Mouse (Mus musculus): Measurements from ENCODE around the gene Ezh1. TPM values are rescaled to one million over a fixed set of nuclear protein-coding genes. Genes with fewer than 3 reads are reported as not detected.
A peak's percentile ranks its signal among the peaks of the same experiment; 100 is the strongest.

Ezh1 gene
- polyA plus RNA-seq, 1 experiment from 2014 or later: 30.7 TPM

DNA sequence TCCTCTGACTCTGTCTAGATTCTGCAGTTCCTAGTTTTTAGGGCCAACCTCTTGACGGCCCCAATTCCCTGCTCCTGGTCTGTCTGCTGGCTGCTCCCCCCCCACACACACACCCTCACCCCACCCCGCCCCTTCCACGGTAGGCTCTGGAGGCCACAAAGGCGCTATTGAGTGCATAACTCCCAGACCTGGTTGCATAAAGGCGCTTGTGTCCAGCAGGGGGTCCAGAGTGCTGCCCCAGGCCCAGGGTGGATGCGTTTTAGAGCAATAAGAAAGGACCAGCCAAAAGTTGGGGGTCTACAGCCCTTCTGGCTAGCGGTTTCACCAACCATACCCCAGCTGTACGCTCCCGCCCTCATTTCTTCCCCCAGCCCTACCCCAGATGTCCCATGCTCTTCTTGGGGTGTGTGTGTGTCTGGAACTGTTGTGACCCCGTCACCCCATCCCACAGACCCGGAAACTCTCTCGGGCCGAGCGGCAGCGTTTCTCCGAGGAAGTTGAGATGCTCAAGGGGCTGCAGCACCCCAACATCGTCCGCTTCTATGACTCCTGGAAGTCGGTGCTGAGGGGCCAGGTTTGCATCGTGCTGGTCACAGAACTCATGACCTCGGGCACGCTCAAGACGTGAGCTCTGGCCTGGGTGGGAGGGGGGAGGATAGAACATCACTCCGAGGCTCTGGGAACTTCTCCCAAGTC, 36.2 kb upstream of the Ezh1 start:
- no peak for ATAC-seq (ENCODE audit: low read depth)
- Histone ChIP-seq H3K4me1 (ENCODE audit: control insufficient read depth, insufficient read depth, low read length) (peaks cover 14% of the 10 kb centered on the region; the same call in 1 of the 2 replicates), H3K4me3 (ENCODE audit: low read depth, low read length) (peak overlapping the region; percentile 10; the same call in 1 of the 2 replicates), H3K27me3 (ENCODE audit: control insufficient read depth, insufficient read depth, low read length) (peaks cover 19% of the 10 kb centered on the region), H3K27ac (ENCODE audit: low read depth, low read length) (no peak overlapping the region; the same call in 1 of the 2 replicates), H3K4me2 (ENCODE audit: low read depth, low read length) (peak overlapping the region; percentile 15; the same call in 1 of the 2 replicates), H3K36me3 (ENCODE audit: control insufficient read depth, insufficient read depth, low read length) (no peaks in the 10 kb centered on the region), H3K9ac (replicated peaks; ENCODE audit: low read depth, low read length) (no peak overlapping the region), H3K9me3 (ENCODE audit: control insufficient read depth, low read length) (no peaks in the 10 kb centered on the region)
- WGBS: 1% methylated on average over 24 of the region's 24 CpGs

DNA sequence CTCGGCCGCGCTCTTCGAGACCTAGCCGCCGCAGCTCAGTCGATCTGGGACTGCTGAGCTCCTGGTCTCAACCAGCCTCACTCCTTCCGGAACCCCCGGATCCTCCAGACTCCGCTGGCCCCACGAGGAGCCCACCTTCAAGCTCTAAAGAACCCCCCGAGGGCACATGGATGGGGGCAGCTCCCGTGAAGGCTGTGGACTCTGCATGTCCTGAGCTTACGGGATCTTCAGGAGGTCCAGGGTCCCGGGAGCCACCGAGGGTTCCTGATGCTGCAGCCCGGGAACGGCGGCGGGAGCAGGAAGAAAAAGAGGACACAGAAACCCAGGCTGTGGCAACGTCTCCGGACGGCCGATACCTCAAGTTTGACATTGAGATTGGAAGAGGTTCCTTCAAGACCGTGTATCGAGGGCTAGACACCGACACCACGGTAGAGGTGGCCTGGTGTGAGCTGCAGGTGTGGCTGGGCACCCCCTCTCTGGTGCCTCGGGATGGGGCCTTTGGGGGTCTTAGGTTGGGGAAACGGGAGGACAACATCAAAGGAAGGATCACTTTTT, 34.6 kb upstream of the Ezh1 start:
- ATAC-seq (ENCODE audit: low read depth): peak; percentile 39; the same call in 1 of the 2 replicates

DNA sequence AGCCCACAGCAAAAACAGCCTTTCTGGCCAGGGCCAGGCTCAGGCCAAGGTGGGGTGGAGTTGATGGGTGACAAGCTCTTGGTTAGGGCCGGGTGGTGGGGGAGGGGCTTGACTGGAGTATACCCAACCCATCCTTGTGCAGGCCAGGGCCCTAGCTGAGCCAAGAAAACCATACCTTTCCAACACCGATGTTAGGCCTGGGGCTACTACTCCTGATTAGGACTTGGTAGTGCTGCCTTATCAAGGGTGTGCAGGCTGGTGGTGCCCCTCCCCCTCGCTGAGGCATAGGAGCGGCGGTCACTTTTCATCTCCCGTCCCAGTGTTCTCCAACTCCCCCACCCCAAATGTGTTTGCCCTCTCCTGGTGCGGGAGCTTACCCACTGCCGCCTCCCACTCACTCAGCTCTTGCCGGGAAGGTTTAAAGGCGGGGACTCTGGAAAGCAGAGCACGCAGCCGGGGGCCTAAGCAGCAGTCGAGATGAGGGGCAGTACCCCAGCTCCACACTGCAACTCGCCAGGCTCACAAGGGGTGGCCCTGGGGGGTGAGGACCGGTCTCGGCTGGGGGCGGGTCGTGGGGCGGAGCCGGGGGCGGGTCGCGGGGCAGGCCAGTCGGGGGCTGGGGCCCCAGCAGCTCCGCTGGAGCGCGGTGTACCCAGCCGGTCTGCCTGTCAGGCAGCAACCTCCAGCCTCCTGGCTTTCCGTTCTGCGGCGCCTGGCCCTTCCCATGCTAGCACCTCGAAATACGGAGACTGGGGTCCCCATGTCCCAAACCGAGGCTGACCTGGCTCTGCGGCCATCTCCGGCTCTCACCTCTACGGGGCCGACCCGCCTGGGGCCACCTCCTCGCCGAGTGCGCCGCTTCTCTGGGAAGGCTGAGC, 33.9 kb upstream of the Ezh1 start, which contains the start of gene Wnk4:
Gene Wnk4 (plus strand): TSS at position 620 of the 878 bp plus-strand sequence.
- peak within 1 kb of the TSS; percentile 38 for H3K4me3 ChIP-seq (ENCODE audit: low read depth, low read length)
- peak within 1 kb of the TSS; percentile 83 for H3K4me2 ChIP-seq (ENCODE audit: low read depth, low read length)
- H3K27me3 ChIP-seq (ENCODE audit: control insufficient read depth, insufficient read depth, low read length): peaks cover 19% of the 10 kb centered on the region
- ATAC-seq (ENCODE audit: low read depth): peak; percentile 68
- no peaks in the 10 kb centered on the region for H3K9me3 ChIP-seq (ENCODE audit: control insufficient read depth, low read length)
- H3K4me1 ChIP-seq (ENCODE audit: control insufficient read depth, insufficient read depth, low read length): peaks cover 13% of the 10 kb centered on the region; the same call in 1 of the 2 replicates
- H3K36me3 ChIP-seq (ENCODE audit: control insufficient read depth, insufficient read depth, low read length): no peaks in the 10 kb centered on the region
- H3K9ac ChIP-seq (replicated peaks; ENCODE audit: low read depth, low read length): peak within 1 kb of the TSS; percentile 66
- no peak within 1 kb of the TSS for H3K27ac ChIP-seq (ENCODE audit: low read depth, low read length)
- WGBS: under 1% methylated on average over 35 of the region's 43 CpGs

More for the DNA sequence above, 34.6 kb upstream of the Ezh1 start:
- Histone ChIP-seq H3K4me3 (ENCODE audit: low read depth, low read length) (peak overlapping the region; percentile 38), H3K27me3 (ENCODE audit: control insufficient read depth, insufficient read depth, low read length) (peaks cover 19% of the 10 kb centered on the region), H3K4me2 (ENCODE audit: low read depth, low read length) (peak overlapping the region; percentile 83), H3K36me3 (ENCODE audit: control insufficient read depth, insufficient read depth, low read length) (no peaks in the 10 kb centered on the region), H3K9ac (replicated peaks; ENCODE audit: low read depth, low read length) (peak overlapping the region; percentile 66), H3K4me1 (ENCODE audit: control insufficient read depth, insufficient read depth, low read length) (peaks cover 14% of the 10 kb centered on the region; the same call in 1 of the 2 replicates), H3K9me3 (ENCODE audit: control insufficient read depth, low read length) (no peaks in the 10 kb centered on the region), H3K27ac (ENCODE audit: low read depth, low read length) (no peak overlapping the region)
- under 1% methylated on average over 30 of the region's 30 CpGs for WGBS

DNA sequence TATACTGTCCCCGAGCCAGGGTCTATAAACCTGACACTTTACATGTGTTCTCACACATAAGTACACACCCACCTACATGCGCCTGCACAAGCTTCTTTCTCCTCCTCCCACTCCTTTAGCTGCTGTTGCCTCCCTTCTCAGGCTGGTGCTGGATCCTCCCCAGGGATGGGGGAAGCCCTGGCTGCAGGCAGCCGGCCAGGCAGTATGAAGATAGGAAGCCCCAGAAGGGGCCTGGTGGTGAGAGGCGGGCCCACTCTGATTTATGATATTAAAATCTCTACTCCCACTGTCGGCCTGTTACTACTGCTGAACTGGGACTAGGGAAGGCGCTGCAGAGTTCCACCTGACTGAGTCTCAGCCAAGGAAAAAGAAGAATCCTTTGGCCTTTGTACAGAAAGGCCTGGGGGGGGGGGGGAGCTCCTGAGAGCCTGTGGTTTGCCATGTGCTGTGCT, 33.0 kb upstream of the Ezh1 start:
- no peaks in the 10 kb centered on the region for H3K9me3 ChIP-seq (ENCODE audit: control insufficient read depth, low read length)
- no peak overlapping the region for H3K9ac ChIP-seq (replicated peaks; ENCODE audit: low read depth, low read length)
- peak; percentile 16; the same call in 1 of the 2 replicates for ATAC-seq (ENCODE audit: low read depth)
- peaks cover 17% of the 10 kb centered on the region for H3K27me3 ChIP-seq (ENCODE audit: control insufficient read depth, insufficient read depth, low read length)
- 26% methylated on average over 6 of the region's 6 CpGs for WGBS
- H3K4me1 ChIP-seq (ENCODE audit: control insufficient read depth, insufficient read depth, low read length): peaks cover 13% of the 10 kb centered on the region; the same call in 1 of the 2 replicates
- no peaks in the 10 kb centered on the region for H3K36me3 ChIP-seq (ENCODE audit: control insufficient read depth, insufficient read depth, low read length)
- H3K4me3 ChIP-seq (ENCODE audit: low read depth, low read length): no peak overlapping the region
- no peak overlapping the region for H3K27ac ChIP-seq (ENCODE audit: low read depth, low read length)
- peak overlapping the region; percentile 83; the same call in 1 of the 2 replicates for H3K4me2 ChIP-seq (ENCODE audit: low read depth, low read length)

DNA sequence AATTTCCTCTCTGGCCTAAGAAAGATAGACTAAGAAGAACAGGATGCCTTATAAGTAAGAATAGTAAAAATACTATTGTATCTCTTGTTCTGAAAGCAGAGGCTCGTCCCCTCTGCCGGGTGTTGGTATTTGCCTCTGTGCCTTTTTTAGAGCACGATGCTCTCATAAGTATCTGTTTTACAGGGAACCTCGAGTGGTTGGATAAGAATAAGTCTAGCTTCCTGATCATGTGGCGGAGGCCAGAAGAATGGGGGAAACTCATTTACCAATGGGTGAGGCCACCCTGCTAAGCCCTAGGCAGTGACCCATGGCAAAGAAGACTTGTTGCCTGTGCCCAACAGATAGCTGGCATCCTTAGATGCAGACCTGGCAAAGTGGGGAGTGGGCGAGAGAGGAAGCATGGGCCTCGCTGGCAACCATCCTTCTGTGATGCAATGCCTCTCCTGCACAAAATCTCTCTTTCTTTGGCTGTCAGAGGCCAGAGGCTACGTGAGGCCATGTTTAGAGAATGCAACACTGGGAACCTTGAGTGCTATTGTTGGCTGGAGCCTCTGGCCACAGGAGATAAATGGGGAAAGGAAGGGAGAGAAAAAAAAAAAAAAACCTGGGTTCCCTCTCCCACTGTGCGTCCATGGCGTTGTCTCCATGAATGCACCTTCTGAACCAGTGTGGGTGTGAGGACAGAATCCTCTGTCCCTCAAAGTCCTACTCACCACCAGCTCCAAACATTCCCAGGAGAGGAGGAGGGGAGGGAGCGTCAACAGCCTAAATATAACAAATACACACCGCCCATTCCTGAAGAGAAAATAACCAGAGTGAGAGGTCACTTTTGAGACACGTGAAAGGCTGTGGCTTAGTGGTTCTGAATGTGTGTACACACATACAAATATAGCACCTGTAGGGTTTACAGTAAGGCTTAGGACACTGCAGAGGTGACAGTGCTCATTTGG, 29.8 kb upstream of the Ezh1 start:
- Histone ChIP-seq H3K4me1 (ENCODE audit: control insufficient read depth, insufficient read depth, low read length) (peaks cover 21% of the 10 kb centered on the region), H3K9me3 (ENCODE audit: control insufficient read depth, low read length) (no peaks in the 10 kb centered on the region), H3K4me3 (ENCODE audit: low read depth, low read length) (no peak overlapping the region), H3K36me3 (ENCODE audit: control insufficient read depth, insufficient read depth, low read length) (no peaks in the 10 kb centered on the region), H3K27ac (ENCODE audit: low read depth, low read length) (no peak overlapping the region), H3K27me3 (ENCODE audit: control insufficient read depth, insufficient read depth, low read length) (no peaks in the 10 kb centered on the region), H3K4me2 (ENCODE audit: low read depth, low read length) (no peak overlapping the region), H3K9ac (replicated peaks; ENCODE audit: low read depth, low read length) (no peak overlapping the region)
- ATAC-seq (ENCODE audit: low read depth): no peak
- 92% methylated on average over 13 of the region's 13 CpGs for WGBS

DNA sequence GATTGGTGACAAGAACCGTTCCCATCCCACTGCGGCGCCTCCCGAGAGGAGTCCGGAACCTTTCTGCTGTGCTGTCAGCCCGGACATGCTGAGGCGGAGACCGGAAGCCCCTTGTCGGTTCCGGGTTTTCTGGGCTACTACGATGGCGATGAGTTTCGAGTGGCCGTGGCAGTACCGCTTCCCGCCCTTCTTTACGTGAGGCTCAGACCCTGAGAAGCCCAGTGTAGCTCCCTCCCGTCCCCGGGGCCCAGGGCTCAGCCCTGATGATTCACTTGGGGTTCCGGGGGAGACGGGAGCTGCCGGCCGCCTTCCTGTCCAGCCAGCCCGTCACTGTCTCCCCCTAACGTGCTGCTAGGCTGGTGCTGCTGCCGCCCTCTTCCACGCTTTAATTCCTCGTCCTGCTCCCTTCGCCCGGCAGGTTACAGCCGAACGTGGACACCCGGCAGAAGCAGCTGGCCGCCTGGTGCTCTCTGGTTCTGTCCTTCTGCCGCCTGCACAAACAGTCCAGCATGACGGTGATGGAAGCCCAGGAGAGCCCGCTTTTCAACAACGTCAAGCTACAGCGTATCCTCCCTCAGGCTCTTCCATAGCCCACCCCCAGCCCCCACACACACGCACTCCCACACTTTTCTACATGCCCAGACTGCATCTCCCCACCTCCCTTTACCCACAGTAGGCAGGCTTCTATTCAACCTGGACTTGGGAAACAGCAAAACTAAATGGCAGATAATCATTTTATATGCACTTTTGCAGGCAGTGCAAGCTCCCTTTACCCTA, 27.5 kb upstream of the Ezh1 start, which contains the start of gene Vps25:
Gene Vps25 (plus strand): TSS at position 95 of the 777 bp plus-strand sequence.
- H3K36me3 ChIP-seq (ENCODE audit: control insufficient read depth, insufficient read depth, low read length): no peaks in the 10 kb centered on the region
- peak within 1 kb of the TSS; percentile 98 for H3K4me2 ChIP-seq (ENCODE audit: low read depth, low read length)
- peak within 1 kb of the TSS; percentile 83 for H3K4me3 ChIP-seq (ENCODE audit: low read depth, low read length)
- peak within 1 kb of the TSS; percentile 88 for H3K27ac ChIP-seq (ENCODE audit: low read depth, low read length)
- peak within 1 kb of the TSS; percentile 89 for H3K9ac ChIP-seq (replicated peaks; ENCODE audit: low read depth, low read length)
- ATAC-seq (ENCODE audit: low read depth): peak; percentile 90
- H3K27me3 ChIP-seq (ENCODE audit: control insufficient read depth, insufficient read depth, low read length): no peaks in the 10 kb centered on the region
- peaks cover 10% of the 10 kb centered on the region for H3K4me1 ChIP-seq (ENCODE audit: control insufficient read depth, insufficient read depth, low read length)
- 1% methylated on average over 40 of the region's 40 CpGs for WGBS
- H3K9me3 ChIP-seq (ENCODE audit: control insufficient read depth, low read length): no peaks in the 10 kb centered on the region

DNA sequence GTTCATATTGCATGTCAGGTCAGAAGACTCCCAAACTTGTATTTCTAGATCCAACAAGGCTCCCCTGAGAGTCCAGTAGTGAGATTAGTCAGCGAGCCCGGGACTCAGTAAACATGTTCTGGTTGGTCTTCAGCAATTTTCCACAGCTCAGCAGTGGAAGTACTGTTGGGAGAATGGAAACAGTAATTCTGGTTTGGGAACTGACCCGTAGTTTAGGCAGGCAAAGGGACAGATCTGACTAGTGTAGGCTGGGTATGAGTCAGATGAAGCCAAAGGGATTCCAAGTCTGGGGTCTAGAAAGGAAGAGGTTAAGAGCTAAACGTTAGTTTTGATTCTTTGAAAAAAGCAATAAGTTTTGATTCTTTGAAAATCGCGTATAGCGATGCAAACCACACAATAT, 26.7 kb upstream of the Ezh1 start:
- no peaks in the 10 kb centered on the region for H3K36me3 ChIP-seq (ENCODE audit: control insufficient read depth, insufficient read depth, low read length)
- 18% methylated on average over 7 of the region's 7 CpGs for WGBS
- peak overlapping the region; percentile 83 for H3K4me3 ChIP-seq (ENCODE audit: low read depth, low read length)
- H3K9me3 ChIP-seq (ENCODE audit: control insufficient read depth, low read length): no peaks in the 10 kb centered on the region
- H3K4me2 ChIP-seq (ENCODE audit: low read depth, low read length): peak overlapping the region; percentile 98
- peak overlapping the region; percentile 89 for H3K9ac ChIP-seq (replicated peaks; ENCODE audit: low read depth, low read length)
- H3K27me3 ChIP-seq (ENCODE audit: control insufficient read depth, insufficient read depth, low read length): no peaks in the 10 kb centered on the region
- ATAC-seq (ENCODE audit: low read depth): no peak
- peak overlapping the region; percentile 88; the same call in 1 of the 2 replicates for H3K27ac ChIP-seq (ENCODE audit: low read depth, low read length)
- H3K4me1 ChIP-seq (ENCODE audit: control insufficient read depth, insufficient read depth, low read length): peaks cover 10% of the 10 kb centered on the region

Data from neural tube, embryonic 14.5 days (tissue).